Mouse (Mus musculus) intestine, embryonic 15.5 days (tissue): ENCODE results near the gene Btbd9. TPM values are rescaled to one million over a fixed set of nuclear protein-coding genes. Genes with fewer than 3 reads are reported as not detected.

ENCODE experiments used
- ATAC-seq: fragments of 200-750 bp; cut with Nextera tagmentation; 2 replicates; pipeline ENCODE4 v1.8.0; 2017; ENCODE audit warnings: moderate TSS enrichment, moderate library complexity
- H3K27ac ChIP-seq: fragments of 300-500 bp; sonication (generic); 2 replicates; pipeline ENCODE4 v1.5.1; 2015; ENCODE audit warnings: mild to moderate bottlenecking, inconsistent platforms
- H3K27me3 ChIP-seq: fragments of 300-500 bp; sonication (generic); replicated peaks from 2 replicates; pipeline ENCODE4 v1.6.1; 2015; ENCODE audit warnings: inconsistent platforms
- H3K36me3 ChIP-seq: fragments of 300-500 bp; sonication (generic); 2 replicates; pipeline ENCODE4 v1.6.1; 2015; ENCODE audit warnings: inconsistent platforms
- H3K4me1 ChIP-seq: fragments of 300-500 bp; sonication (generic); replicated peaks from 2 replicates; pipeline ENCODE4 v1.6.1; 2015; ENCODE audit warnings: inconsistent platforms
- H3K4me2 ChIP-seq: fragments of 300-500 bp; sonication (generic); replicated peaks from 2 replicates; pipeline ENCODE4 v1.6.1; 2015; ENCODE audit warnings: mild to moderate bottlenecking, inconsistent platforms
- H3K4me3 ChIP-seq: fragments of 300-500 bp; sonication (generic); replicated peaks from 2 replicates; pipeline ENCODE4 v1.5.1; 2015; ENCODE audit warnings: inconsistent platforms
- H3K9ac ChIP-seq: fragments of 300-500 bp; sonication (generic); 2 replicates; pipeline ENCODE4 v1.6.1; 2015; ENCODE audit warnings: inconsistent platforms
- H3K9me3 ChIP-seq: fragments of 300-500 bp; sonication (generic); 2 replicates; pipeline ENCODE4 v1.6.1; 2016; ENCODE audit warnings: inconsistent platforms
- WGBS: fragments of 180-500 bp; shearing (Covaris S2); methylation state at CpG from one replicate; pipeline ENCODE4 v1.1.7; 2015; 5-methylcytosine and 5-hydroxymethylcytosine counted together
- polyA plus RNA-seq: library from polyadenylated mRNA; unstranded; fragments of >200 nt; fragmentation: Nextera tagmentation; extraction: Ambion mirVana; gene quantifications from 2 replicates; pipeline ENCODE4 v1.2.1, GENCODE M21; 2015

Btbd9 gene
- polyA plus RNA-seq, 1 experiment from 2014 or later: 52.8 TPM

GRCm38 (mm10) chr17:30329531-30329930 is 246.8 kb downstream of the Btbd9 start:
- no peaks in the 10 kb centered on the region for H3K27me3 ChIP-seq
- no peaks in the 10 kb centered on the region for H3K9me3 ChIP-seq
- WGBS: 63% methylated on average over 2 of the region's 2 CpGs
- peaks cover 4% of the 10 kb centered on the region; the same call in 1 of the 2 replicates for H3K4me1 ChIP-seq
- H3K9ac ChIP-seq: no peak overlapping the region
- no peak for ATAC-seq
- H3K4me3 ChIP-seq: no peak overlapping the region
- H3K4me2 ChIP-seq: no peak overlapping the region
- no peak overlapping the region for H3K27ac ChIP-seq
- H3K36me3 ChIP-seq: no peaks in the 10 kb centered on the region

- H3K27me3 ChIP-seq: no peaks in the 10 kb centered on the region
- WGBS: 46% methylated on average over 5 of the region's 5 CpGs
- no peak for ATAC-seq
- no peaks in the 10 kb centered on the region for H3K9me3 ChIP-seq
- no peak overlapping the region for H3K9ac ChIP-seq
- H3K4me3 ChIP-seq: no peak overlapping the region
- H3K4me2 ChIP-seq: no peak overlapping the region
- no peaks in the 10 kb centered on the region for H3K36me3 ChIP-seq
- H3K4me1 ChIP-seq: peaks cover 4% of the 10 kb centered on the region; the same call in 1 of the 2 replicates
- no peak overlapping the region for H3K27ac ChIP-seq
Observed at GRCm38 (mm10) chr17:30328924-30329323, 247.4 kb downstream of the Btbd9 start.

GRCm38 (mm10) chr17:30326906-30327305 is 249.4 kb downstream of the Btbd9 start:
- Histone ChIP-seq H3K27me3 (no peaks in the 10 kb centered on the region), H3K4me1 (no peaks in the 10 kb centered on the region), H3K4me3 (no peak overlapping the region), H3K27ac (no peak overlapping the region), H3K4me2 (no peak overlapping the region), H3K36me3 (no peaks in the 10 kb centered on the region), H3K9me3 (no peaks in the 10 kb centered on the region), H3K9ac (no peak overlapping the region)
- no peak for ATAC-seq
- 72% methylated on average over 1 of the region's 1 CpGs for WGBS

GRCm38 (mm10) chr17:30320301-30320700 is 256.0 kb downstream of the Btbd9 start:
- Histone ChIP-seq H3K27ac (no peak overlapping the region), H3K9ac (no peak overlapping the region), H3K4me1 (no peaks in the 10 kb centered on the region), H3K36me3 (no peaks in the 10 kb centered on the region), H3K9me3 (no peaks in the 10 kb centered on the region), H3K27me3 (no peaks in the 10 kb centered on the region), H3K4me2 (no peak overlapping the region), H3K4me3 (no peak overlapping the region)
- 64% methylated on average over 1 of the region's 1 CpGs for WGBS
- no peak for ATAC-seq

- 69% methylated on average over 4 of the region's 4 CpGs for WGBS
- H3K27me3 ChIP-seq: no peaks in the 10 kb centered on the region
- no peaks in the 10 kb centered on the region for H3K36me3 ChIP-seq
- no peak overlapping the region for H3K27ac ChIP-seq
- no peak for ATAC-seq
- H3K9me3 ChIP-seq: no peaks in the 10 kb centered on the region
- no peak overlapping the region for H3K4me2 ChIP-seq
- no peak overlapping the region for H3K9ac ChIP-seq
- H3K4me3 ChIP-seq: no peak overlapping the region
- H3K4me1 ChIP-seq: peaks cover 6% of the 10 kb centered on the region; the same call in 1 of the 2 replicates
Observed at GRCm38 (mm10) chr17:30312688-30313087, 263.6 kb downstream of the Btbd9 start.

GRCm38 (mm10) chr17:30309627-30310026 is 266.7 kb downstream of the Btbd9 start:
- WGBS: 58% methylated on average over 4 of the region's 4 CpGs
- no peaks in the 10 kb centered on the region for H3K36me3 ChIP-seq
- peaks cover 6% of the 10 kb centered on the region; the same call in 1 of the 2 replicates for H3K4me1 ChIP-seq
- H3K27ac ChIP-seq: no peak overlapping the region
- H3K4me2 ChIP-seq: no peak overlapping the region
- H3K9me3 ChIP-seq: no peaks in the 10 kb centered on the region
- ATAC-seq: no peak
- H3K4me3 ChIP-seq: no peak overlapping the region
- no peak overlapping the region for H3K9ac ChIP-seq
- no peaks in the 10 kb centered on the region for H3K27me3 ChIP-seq

- Histone ChIP-seq H3K4me2 (no peak overlapping the region), H3K27me3 (no peaks in the 10 kb centered on the region), H3K9me3 (no peaks in the 10 kb centered on the region), H3K9ac (no peak overlapping the region), H3K36me3 (no peaks in the 10 kb centered on the region), H3K27ac (no peak overlapping the region), H3K4me1 (peaks cover 6% of the 10 kb centered on the region; the same call in 1 of the 2 replicates), H3K4me3 (no peak overlapping the region)
- no peak for ATAC-seq
- 62% methylated on average over 4 of the region's 4 CpGs for WGBS
Observed at GRCm38 (mm10) chr17:30308889-30309288, 267.4 kb downstream of the Btbd9 start.

GRCm38 (mm10) chr17:30308317-30308716 is 268.0 kb downstream of the Btbd9 start:
- H3K27me3 ChIP-seq: no peaks in the 10 kb centered on the region
- H3K4me2 ChIP-seq: no peak overlapping the region
- H3K27ac ChIP-seq: no peak overlapping the region
- H3K36me3 ChIP-seq: no peaks in the 10 kb centered on the region
- H3K4me3 ChIP-seq: no peak overlapping the region
- WGBS: 81% methylated on average over 13 of the region's 13 CpGs
- no peak overlapping the region for H3K9ac ChIP-seq
- no peaks in the 10 kb centered on the region for H3K9me3 ChIP-seq
- peaks cover 6% of the 10 kb centered on the region; the same call in 1 of the 2 replicates for H3K4me1 ChIP-seq
- ATAC-seq: no peak

- WGBS: 65% methylated on average over 10 of the region's 10 CpGs
- Histone ChIP-seq H3K9me3 (no peaks in the 10 kb centered on the region), H3K27ac (no peak overlapping the region), H3K36me3 (no peaks in the 10 kb centered on the region), H3K9ac (no peak overlapping the region), H3K4me3 (no peak overlapping the region), H3K4me1 (peaks cover 6% of the 10 kb centered on the region; the same call in 1 of the 2 replicates), H3K4me2 (no peak overlapping the region), H3K27me3 (no peaks in the 10 kb centered on the region)
- ATAC-seq: no peak
Observed at GRCm38 (mm10) chr17:30307168-30307567, 269.1 kb downstream of the Btbd9 start.

- H3K27ac ChIP-seq: no peak overlapping the region
- no peaks in the 10 kb centered on the region for H3K9me3 ChIP-seq
- WGBS: 76% methylated on average over 2 of the region's 2 CpGs
- no peaks in the 10 kb centered on the region for H3K27me3 ChIP-seq
- no peak overlapping the region for H3K9ac ChIP-seq
- no peak for ATAC-seq
- peaks cover 6% of the 10 kb centered on the region; the same call in 1 of the 2 replicates for H3K4me1 ChIP-seq
- H3K4me3 ChIP-seq: no peak overlapping the region
- H3K4me2 ChIP-seq: no peak overlapping the region
- no peaks in the 10 kb centered on the region for H3K36me3 ChIP-seq
Observed at GRCm38 (mm10) chr17:30304766-30305165, 271.5 kb downstream of the Btbd9 start.

GRCm38 (mm10) chr17:30301338-30301737 is 274.9 kb downstream of the Btbd9 start:
- Histone ChIP-seq H3K4me2 (no peak overlapping the region), H3K9me3 (no peaks in the 10 kb centered on the region), H3K4me1 (no peaks in the 10 kb centered on the region), H3K4me3 (no peak overlapping the region), H3K36me3 (no peaks in the 10 kb centered on the region), H3K9ac (no peak overlapping the region), H3K27me3 (no peaks in the 10 kb centered on the region), H3K27ac (no peak overlapping the region)
- no peak for ATAC-seq
- WGBS: 58% methylated on average over 2 of the region's 2 CpGs

GRCm38 (mm10) chr17:30297432-30297831 is 278.9 kb downstream of the Btbd9 start:
- Histone ChIP-seq H3K9me3 (no peaks in the 10 kb centered on the region), H3K27me3 (no peaks in the 10 kb centered on the region), H3K4me1 (no peaks in the 10 kb centered on the region), H3K36me3 (no peaks in the 10 kb centered on the region), H3K27ac (no peak overlapping the region), H3K9ac (no peak overlapping the region), H3K4me3 (no peak overlapping the region), H3K4me2 (no peak overlapping the region)
- 96% methylated on average over 8 of the region's 8 CpGs for WGBS
- no peak for ATAC-seq

GRCm38 (mm10) chr17:30296069-30296468 is 280.2 kb downstream of the Btbd9 start:
- no peak overlapping the region for H3K4me2 ChIP-seq
- no peak overlapping the region for H3K27ac ChIP-seq
- H3K9ac ChIP-seq: no peak overlapping the region
- no peak overlapping the region for H3K4me3 ChIP-seq
- 75% methylated on average over 8 of the region's 8 CpGs for WGBS
- no peaks in the 10 kb centered on the region for H3K36me3 ChIP-seq
- H3K27me3 ChIP-seq: no peaks in the 10 kb centered on the region
- no peak for ATAC-seq
- H3K4me1 ChIP-seq: no peaks in the 10 kb centered on the region
- no peaks in the 10 kb centered on the region for H3K9me3 ChIP-seq
